Mouse (Mus musculus) embryo, embryonic 11 days (tissue): ENCODE measurements at regions not wholly inside any gene's neighbourhood (a gene's known extent, or its start where the extent isn't known, plus 50 kb on each side); places are given as distances from the start of the nearest gene placed in this dataset.
A peak's percentile ranks its signal among the peaks of the same experiment; 100 is the strongest.
"Not testable (repeated sequence)": the region's sequence is repeated elsewhere in the genome, so short reads cannot be mapped to it uniquely, and the experiment has no call there.

Source experiments
- DNase-seq: peaks from one replicate; pipeline ENCODE4 v3.0.0-alpha.2; 2015

DNA sequence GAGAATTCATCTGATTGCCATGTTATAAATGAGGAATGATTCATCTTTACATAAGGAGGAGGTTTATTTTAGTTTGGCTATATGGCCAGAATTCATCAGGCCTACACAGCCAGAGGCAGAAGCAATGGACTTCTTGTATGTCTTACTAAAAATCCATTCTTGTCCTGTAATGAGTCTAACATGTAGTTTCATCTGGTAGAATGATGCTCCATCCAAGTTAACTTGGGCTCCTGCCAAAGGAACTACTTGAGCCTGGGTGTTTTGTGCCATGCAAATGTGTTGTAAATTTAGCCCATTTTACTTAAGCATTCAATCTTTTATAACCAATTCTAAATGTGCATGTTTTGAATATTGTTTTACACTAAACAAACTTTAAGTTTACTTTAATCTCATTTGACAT, 462.9 kb upstream of the Pom121l12 start:
- no peak for DNase-seq

DNA sequence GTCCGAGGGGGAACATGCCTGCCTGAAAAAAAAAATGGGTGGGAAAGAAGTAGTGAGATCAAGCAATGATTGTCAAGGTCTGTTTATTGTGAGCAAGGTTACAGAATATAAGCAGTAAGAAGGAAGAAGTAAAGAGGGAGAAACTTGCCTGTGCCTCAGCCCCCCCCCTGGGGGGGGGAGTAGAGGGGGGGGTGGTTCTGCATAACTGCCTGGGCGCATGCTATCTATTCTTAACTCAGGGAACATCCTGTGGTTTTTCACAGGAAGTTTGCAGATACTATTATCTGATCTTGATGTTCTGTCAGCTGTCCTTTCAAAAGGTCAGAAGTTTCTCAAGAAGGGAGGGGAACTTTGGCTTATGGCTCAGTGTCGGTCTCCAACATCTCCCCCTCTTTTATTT, 456.7 kb upstream of the Pom121l12 start:
- DNase-seq, result not testable (repeated sequence)

DNA sequence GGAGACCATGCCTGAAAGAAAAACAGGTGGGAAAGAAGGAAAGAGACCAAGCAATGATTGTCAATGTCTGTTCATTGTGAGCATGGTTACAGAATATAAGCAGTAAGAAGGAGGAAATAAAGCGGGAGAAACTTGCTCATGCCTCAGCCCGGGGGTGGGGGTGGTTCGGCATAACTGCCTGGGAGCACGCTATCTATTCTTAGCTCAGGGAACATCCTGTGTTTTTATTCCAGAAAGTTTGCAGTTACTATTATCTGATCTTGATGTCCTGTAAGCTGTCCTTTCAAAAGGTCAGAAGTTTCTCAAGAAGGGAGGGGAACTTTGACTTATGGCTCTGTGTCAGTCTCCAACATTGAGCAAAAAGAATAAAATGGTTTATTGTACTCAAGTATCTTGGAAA, 451.4 kb upstream of the Pom121l12 start:
- DNase-seq, result no peak

DNA sequence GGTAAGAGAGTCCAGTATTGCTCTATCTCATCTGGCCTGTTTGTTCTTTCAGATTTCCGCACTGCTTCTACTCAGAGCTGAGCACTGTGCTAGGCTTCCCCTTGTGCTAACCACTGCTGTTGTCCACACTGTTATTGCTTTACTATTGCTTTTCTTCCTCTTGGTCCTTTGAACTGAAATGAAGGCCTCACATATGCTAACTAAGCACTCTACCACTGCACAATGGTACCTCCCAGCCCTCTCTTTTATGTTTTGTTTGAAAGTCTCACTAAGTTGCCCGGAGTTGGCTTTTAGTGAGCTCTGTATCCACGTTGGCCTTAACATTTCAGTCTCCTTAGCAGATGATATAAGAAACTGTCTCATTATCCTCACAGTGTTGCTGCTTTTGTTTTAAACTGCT, 439.7 kb upstream of the Pom121l12 start:
- DNase-seq, result no peak

DNA sequence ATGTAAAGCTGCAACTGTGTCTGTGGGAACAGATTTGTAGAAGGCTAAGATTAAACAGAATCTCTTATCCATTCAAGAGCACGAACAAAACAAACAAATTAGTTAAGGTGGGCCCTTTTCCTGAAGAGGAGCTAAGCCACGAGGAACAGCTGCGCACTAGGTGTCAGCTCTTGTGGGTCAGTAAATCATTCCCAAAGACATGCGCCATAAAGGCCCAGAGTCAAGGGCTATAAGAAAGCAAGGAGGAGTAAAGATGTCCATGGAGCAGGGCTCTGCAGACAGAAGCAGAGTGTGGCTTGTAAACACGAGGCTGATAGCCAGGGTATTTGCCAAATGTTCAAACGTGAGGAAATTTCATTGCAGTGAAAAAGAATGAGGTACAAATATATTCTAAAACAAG, 429.6 kb upstream of the Pom121l12 start:
- DNase-seq, result peak; percentile 16

DNA sequence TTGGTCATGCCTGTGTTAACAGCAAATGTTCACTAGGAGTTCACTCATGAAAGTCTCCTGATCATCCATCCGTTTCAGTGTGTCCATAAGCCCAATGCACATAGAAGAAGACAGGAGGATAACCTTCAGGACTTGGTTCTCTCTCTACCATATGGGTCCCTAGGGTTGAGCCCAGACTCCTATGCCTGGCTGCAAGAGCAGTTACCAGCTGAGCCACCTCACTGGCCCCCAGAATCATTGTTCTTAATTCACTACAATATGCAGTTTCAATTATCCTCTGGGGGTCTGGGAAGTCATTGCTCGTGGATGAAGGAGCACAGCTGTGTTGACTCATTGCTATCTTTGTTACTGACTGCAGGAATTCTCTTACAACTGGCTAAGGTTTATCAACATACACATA, 424.5 kb upstream of the Pom121l12 start:
- DNase-seq, result no peak

DNA sequence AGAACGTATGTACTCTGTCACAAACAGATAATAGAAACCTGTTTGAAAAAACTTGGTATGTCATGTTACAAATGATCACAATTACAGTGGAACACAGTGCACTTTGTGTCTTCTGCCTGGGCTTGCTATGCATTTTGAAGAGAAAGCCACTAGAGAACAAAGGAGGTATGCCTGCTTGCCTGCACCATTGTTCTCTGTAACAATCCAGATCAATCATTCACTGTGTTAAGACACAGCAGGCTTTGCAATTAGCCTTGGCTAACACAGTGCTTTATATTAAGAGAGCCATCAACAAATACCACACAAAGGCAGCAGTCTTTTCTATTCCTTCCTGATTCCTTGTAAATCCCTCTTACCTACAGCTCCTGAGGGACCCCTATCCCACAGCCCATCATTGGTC, 417.1 kb upstream of the Pom121l12 start:
- DNase-seq, result peak; percentile 51

DNA sequence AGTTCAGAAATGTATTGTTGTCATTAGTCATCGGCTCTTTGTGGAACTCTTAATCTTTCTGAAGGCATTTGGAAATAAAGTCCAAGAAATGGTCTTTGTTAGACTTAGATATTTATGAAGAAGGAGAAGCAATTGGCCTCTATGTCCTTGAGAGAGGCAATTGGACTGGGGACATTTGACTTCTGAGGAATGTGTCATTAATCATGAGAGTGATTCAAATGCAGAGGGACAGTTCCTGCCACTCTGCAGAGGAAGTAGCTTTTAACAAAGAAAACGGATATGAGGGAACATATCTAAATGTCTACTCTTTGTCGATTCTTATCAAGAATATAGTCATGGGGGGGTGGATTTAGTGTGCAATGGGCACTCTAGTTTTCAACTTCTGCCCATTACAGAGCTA, 416.6 kb upstream of the Pom121l12 start:
- DNase-seq, result no peak

DNA sequence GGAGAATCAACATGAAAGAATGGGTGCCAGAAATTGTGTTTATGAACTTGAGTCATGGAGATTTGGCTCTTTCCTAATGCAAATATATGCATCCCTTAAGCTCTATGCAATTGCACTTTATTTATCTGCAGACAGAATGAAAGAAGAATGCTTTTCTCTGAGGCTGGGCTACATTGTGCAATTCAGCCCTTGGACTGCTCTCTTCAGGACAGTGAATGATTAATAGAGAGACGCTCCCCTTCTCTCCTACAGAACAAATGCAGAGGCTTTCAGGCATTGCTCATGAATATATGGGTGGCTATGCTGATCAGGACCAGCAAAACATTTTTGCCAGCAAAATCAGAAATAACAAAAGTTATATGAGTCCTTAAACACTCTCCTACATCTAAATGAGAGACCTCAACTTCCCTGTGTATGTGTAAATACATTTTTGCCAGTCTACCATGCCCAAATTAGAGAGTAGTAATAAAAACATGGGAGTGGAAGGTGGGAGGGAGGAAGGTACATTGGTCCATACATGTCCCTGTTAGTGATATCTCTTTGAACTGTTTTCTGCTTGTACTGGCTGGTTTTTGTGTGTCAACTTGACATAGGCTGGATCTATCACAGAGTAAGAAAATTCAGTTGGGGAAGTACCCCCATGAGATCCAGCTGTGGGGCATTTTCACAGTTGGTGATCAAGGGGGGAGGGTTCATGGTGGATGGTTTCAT, 415.7 kb upstream of the Pom121l12 start:
- DNase-seq, result no peak

DNA sequence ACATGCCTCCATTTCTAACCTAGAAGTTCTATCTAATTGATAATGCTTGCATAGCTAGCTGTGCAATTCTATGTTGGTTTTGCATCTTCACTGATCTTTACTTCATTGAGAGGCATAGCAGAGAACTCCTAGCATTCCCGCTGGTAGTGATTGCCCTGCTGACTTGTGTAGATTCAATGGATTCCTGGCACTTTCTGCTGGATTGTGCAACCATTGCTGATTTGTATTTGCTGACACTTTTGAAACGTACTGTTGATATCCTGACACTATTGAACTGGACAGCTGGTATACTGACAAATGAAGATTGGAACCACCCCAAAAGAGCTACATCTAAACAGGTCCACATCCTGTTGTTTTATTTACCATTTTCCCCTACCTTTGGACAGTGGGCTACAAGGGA, 404.0 kb upstream of the Pom121l12 start:
- DNase-seq, result no peak
